ENCODE assay signal across 7 mouse cellular contexts in the genomic region with DNA sequence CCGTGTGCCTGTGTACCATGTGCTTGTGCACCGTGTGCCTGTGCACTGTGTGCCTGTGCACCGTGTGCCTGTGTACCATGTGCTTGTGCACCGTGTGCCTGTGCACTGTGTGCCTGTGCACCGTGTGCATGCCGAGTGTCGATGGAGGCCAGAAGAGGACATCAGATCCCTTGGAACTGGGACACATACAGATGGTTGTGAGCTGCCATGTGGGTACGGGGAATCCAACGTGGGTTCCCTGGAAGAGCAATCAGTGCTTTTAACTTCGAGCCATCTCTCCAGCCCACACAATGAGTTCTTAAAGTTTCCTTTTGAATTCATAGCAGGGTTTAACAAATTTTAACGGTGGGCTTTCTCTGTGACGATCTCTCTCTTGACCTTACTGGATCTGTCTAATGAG.
DNase-seq lines count a peak whose midpoint lies in the region; ATAC-seq lines count a peak whose summit lies in the region.
"Not testable (repeated sequence)": the region's sequence is repeated elsewhere in the genome, so short reads cannot be mapped to it uniquely, and the experiment has no call there.

No protein-coding gene starts in this region.

- DNase-seq in layer of hippocampus, adult 18-20 months (ENCODE audit: low spot score in 2 of 2), result peak; percentile 41 to 80
- DNase-seq in layer of hippocampus, adult 8-10 months (ENCODE audit: low spot score in 2 of 2), result peak; percentile 37 to 46
- peak; percentile 63 for DNase-seq in layer of hippocampus, adult 9-11 months
- DNase-seq in layer of hippocampus, postnatal 36 days, result peak; percentile 28 to 60
- DNase-seq in right cerebral cortex, postnatal 36 days (ENCODE audit: low spot score in 2 of 2), result peak; percentile 5 to 27

- peaks cover 71% of the 10 kb centered on the region for H3K9me3 ChIP-seq in megakaryocyte, embryonic 14.5 days

- not testable (repeated sequence) for H3K27me3 ChIP-seq in megakaryocyte, embryonic 14.5 days (replicated peaks)

- H3K4me1 ChIP-seq in megakaryocyte, embryonic 14.5 days, result not testable (repeated sequence)

- peak overlapping the region; percentile 51 for H3K4me3 ChIP-seq in megakaryocyte, embryonic 14.5 days (replicated peaks)

- H3K36me3 ChIP-seq in megakaryocyte, embryonic 14.5 days (replicated peaks; ENCODE audit: low read length), result not testable (repeated sequence)

- ATAC-seq in frontal cortex, adult (ENCODE audit: low TSS enrichment), result peak; percentile 66; the same call in 1 of the 2 replicates

Comparison
In these comparisons a context has a peak if more than half of its experiments do, and no peak if none do; other contexts are left out.
1. Peak in every context shown above with its lines: DNase-seq, ATAC-seq and H3K4me3 ChIP-seq.